8 mouse cellular contexts compared by ENCODE assay signal in genomic region chr8:107056973-107057369, GRCm38 (mm10). TPM values are rescaled to one million over a fixed set of nuclear protein-coding genes. Genes with fewer than 3 reads are reported as not detected.
DNase-seq lines count a peak whose midpoint lies in the region; ATAC-seq and TF ChIP-seq lines count a peak whose summit lies in the region.

No protein-coding gene starts in this region.

- peak overlapping the region; percentile 20 for H3K27ac ChIP-seq in brown adipose tissue, adult 24 weeks (replicated peaks; ENCODE audit: low read depth, low read length)
- H3K27ac ChIP-seq in heart, postnatal 0 days (ENCODE audit: low read depth), result peak overlapping the region; percentile 39
- peak overlapping the region; percentile 76 for H3K27ac ChIP-seq in midbrain, embryonic 10.5 days (replicated peaks)

- no peak for TF ChIP-seq EP300 in heart, postnatal 0 days (IDR thresholded peaks at IDR 0.05; ENCODE audit: low read depth)

- TF ChIP-seq CTCF in heart, postnatal 0 days (IDR thresholded peaks at IDR 0.05; ENCODE audit: low read depth), result peak; percentile 1; the same call in 1 of the 2 replicates

- peaks cover 3% of the 10 kb centered on the region; the same call in 1 of the 2 replicates for H3K4me1 ChIP-seq in brown adipose tissue, adult 24 weeks (ENCODE audit: control insufficient read depth, insufficient read depth, insufficient read length, low read length)
- H3K4me1 ChIP-seq in heart, postnatal 0 days (ENCODE audit: control insufficient read depth, insufficient read depth), result peaks cover 16% of the 10 kb centered on the region
- H3K4me1 ChIP-seq in midbrain, embryonic 10.5 days, result peaks cover 22% of the 10 kb centered on the region

- peak overlapping the region; percentile 89 for H3K4me2 ChIP-seq in heart, postnatal 0 days (ENCODE audit: low read depth, low read length)

- peak; percentile 43 for ATAC-seq in heart, postnatal 0 days (ENCODE audit: insufficient read depth, low read depth)

- H3K9ac ChIP-seq in heart, postnatal 0 days (replicated peaks; ENCODE audit: low read depth, low read length), result peak overlapping the region; percentile 71

- no peaks in the 10 kb centered on the region for H3K27me3 ChIP-seq in heart, postnatal 0 days (ENCODE audit: control insufficient read depth, insufficient read depth, low read length)
- H3K27me3 ChIP-seq in midbrain, embryonic 10.5 days (ENCODE audit: low read depth, poor library complexity, severe bottlenecking), result no peaks in the 10 kb centered on the region

- WGBS in heart, postnatal 0 days, result under 1% methylated on average over 31 of the region's 33 CpGs
- WGBS in midbrain, embryonic 10.5 days, result 1% methylated on average over 33 of the region's 33 CpGs

- H3K36me3 ChIP-seq in heart, postnatal 0 days (replicated peaks; ENCODE audit: control insufficient read depth, insufficient read depth, low read length), result peaks cover 33% of the 10 kb centered on the region
- H3K36me3 ChIP-seq in midbrain, embryonic 10.5 days, result peaks cover 63% of the 10 kb centered on the region

- H3K9me3 ChIP-seq in heart, postnatal 0 days (replicated peaks; ENCODE audit: control insufficient read depth, low read length), result no peaks in the 10 kb centered on the region
- no peaks in the 10 kb centered on the region for H3K9me3 ChIP-seq in midbrain, embryonic 10.5 days (replicated peaks)

- H3K4me3 ChIP-seq in brown adipose tissue, adult 24 weeks (ENCODE audit: insufficient read depth, low read depth, low read length), result peak overlapping the region; percentile 85
- H3K4me3 ChIP-seq in heart, postnatal 0 days (ENCODE audit: low read depth, low read length), result peak overlapping the region; percentile 96
- peak overlapping the region; percentile 86 for H3K4me3 ChIP-seq in midbrain, embryonic 10.5 days

- peak; percentile 37 for DNase-seq in layer of hippocampus, adult 11-12 months (ENCODE audit: low spot score)
- DNase-seq in layer of hippocampus, adult 18-20 months (ENCODE audit: low spot score in 2 of 2), result no peak
- no peak for DNase-seq in heart, postnatal 0 days (ENCODE audit: low spot score)
- DNase-seq in midbrain, embryonic 10.5 days (ENCODE audit: low spot score), result no peak
- no peak for DNase-seq in ovary, adult 18-20 months (ENCODE audit: low spot score)
- no peak for DNase-seq in cerebellum, adult 8-10 months
- no peak for DNase-seq in adrenal gland, adult 8-10 months

RNA-seq across cellular contexts. Expression of gene Nip7, which starts 0.3 kb away (rescaled TPM):
- 10 to 100 TPM; 40.5 to 45.3 TPM for total RNA-seq in layer of hippocampus, adult 18-20 months (2021)
- polyA plus RNA-seq in brown adipose tissue, adult 24 weeks (2012; ENCODE audit: insufficient read depth, insufficient read length, missing spikeins), result 21.5 and 22.2 TPM in 2 replicates
- 13.4 and 14.0 TPM in 2 replicates for total RNA-seq in heart, postnatal 0 days (2014; rRNA removed; ENCODE audit: low replicate concordance)
- 33.0 and 34.3 TPM in 2 replicates for polyA plus RNA-seq in heart, postnatal 0 days (2015; fragmentation: Nextera tagmentation; extraction: Ambion mirVana)
- polyA plus RNA-seq in midbrain, embryonic 10.5 days (2016; fragmentation: Nextera tagmentation; extraction: Ambion mirVana), result 113 and 125 TPM in 2 replicates
- 10 to 100 TPM; 46.5 to 53.0 (median 48.8) TPM for total RNA-seq in adrenal gland, adult 8-10 months (2022)

RNA-seq across cellular contexts. Expression of gene Cog8, which starts 0.5 kb away (rescaled TPM):
- total RNA-seq in layer of hippocampus, adult 18-20 months (2021), result 10 to 100 TPM; 29.2 to 29.4 TPM
- polyA plus RNA-seq in brown adipose tissue, adult 24 weeks (2012; ENCODE audit: insufficient read depth, insufficient read length, missing spikeins), result 12.9 and 22.0 TPM in 2 replicates
- total RNA-seq in heart, postnatal 0 days (2014; rRNA removed; ENCODE audit: low replicate concordance), result 35.2 and 39.3 TPM in 2 replicates
- 21.7 and 22.0 TPM in 2 replicates for polyA plus RNA-seq in heart, postnatal 0 days (2015; fragmentation: Nextera tagmentation; extraction: Ambion mirVana)
- 38.2 and 40.8 TPM in 2 replicates for polyA plus RNA-seq in midbrain, embryonic 10.5 days (2016; fragmentation: Nextera tagmentation; extraction: Ambion mirVana)
- total RNA-seq in adrenal gland, adult 8-10 months (2022), result 10 to 100 TPM; 41.1 to 46.6 (median 44.1) TPM

RNA-seq across cellular contexts. Expression of gene Tmed6, which starts 8.5 kb away (rescaled TPM):
- total RNA-seq in layer of hippocampus, adult 18-20 months (2021), result not detected
- polyA plus RNA-seq in brown adipose tissue, adult 24 weeks (2012; ENCODE audit: insufficient read depth, insufficient read length, missing spikeins), result not detected in 2 replicates
- not detected in 2 replicates for total RNA-seq in heart, postnatal 0 days (2014; rRNA removed; ENCODE audit: low replicate concordance)
- not detected in 2 replicates for polyA plus RNA-seq in heart, postnatal 0 days (2015; fragmentation: Nextera tagmentation; extraction: Ambion mirVana)
- polyA plus RNA-seq in midbrain, embryonic 10.5 days (2016; fragmentation: Nextera tagmentation; extraction: Ambion mirVana), result not detected in 2 replicates
- not detected for total RNA-seq in adrenal gland, adult 8-10 months (2022)

RNA-seq across cellular contexts. Expression of gene Pdf, which starts 8.6 kb away (rescaled TPM):
- total RNA-seq in layer of hippocampus, adult 18-20 months (2021), result 10 to 100 TPM; 27.1 to 31.7 TPM
- 15.0 and 24.3 TPM in 2 replicates for polyA plus RNA-seq in brown adipose tissue, adult 24 weeks (2012; ENCODE audit: insufficient read depth, insufficient read length, missing spikeins)
- total RNA-seq in heart, postnatal 0 days (2014; rRNA removed; ENCODE audit: low replicate concordance), result 90.4 and 94.8 TPM in 2 replicates
- 55.9 and 59.7 TPM in 2 replicates for polyA plus RNA-seq in heart, postnatal 0 days (2015; fragmentation: Nextera tagmentation; extraction: Ambion mirVana)
- 44.2 and 48.1 TPM in 2 replicates for polyA plus RNA-seq in midbrain, embryonic 10.5 days (2016; fragmentation: Nextera tagmentation; extraction: Ambion mirVana)
- total RNA-seq in adrenal gland, adult 8-10 months (2022), result 10 to 100 TPM; 64.2 to 73.1 (median 71.8) TPM

RNA-seq across cellular contexts. Expression of gene Vps4a, which starts 25.9 kb away (rescaled TPM):
- total RNA-seq in layer of hippocampus, adult 18-20 months (2021), result 100 to 1,000 TPM; 109 to 114 TPM
- polyA plus RNA-seq in brown adipose tissue, adult 24 weeks (2012; ENCODE audit: insufficient read depth, insufficient read length, missing spikeins), result 42.0 and 46.7 TPM in 2 replicates
- 33.9 and 45.5 TPM in 2 replicates for total RNA-seq in heart, postnatal 0 days (2014; rRNA removed; ENCODE audit: low replicate concordance)
- polyA plus RNA-seq in heart, postnatal 0 days (2015; fragmentation: Nextera tagmentation; extraction: Ambion mirVana), result 56.7 and 57.1 TPM in 2 replicates
- 68.0 and 80.2 TPM in 2 replicates for polyA plus RNA-seq in midbrain, embryonic 10.5 days (2016; fragmentation: Nextera tagmentation; extraction: Ambion mirVana)
- 100 to 1,000 TPM in 3 of 4 experiments, 10 to 100 TPM in 1; 98.3 to 108 (median 103) TPM for total RNA-seq in adrenal gland, adult 8-10 months (2022)

Comparison
In these comparisons a context has a peak if more than half of its experiments do, and no peak if none do; other contexts are left out.
1. H3K27ac ChIP-seq: peak in every context shown above with its lines; median percentile 76 in midbrain, embryonic 10.5 days; 39 in heart, postnatal 0 days; 20 in brown adipose tissue, adult 24 weeks.